Mouse (Mus musculus): ENCODE measurements around the gene Olfr323. TPM values are rescaled to one million over a fixed set of nuclear protein-coding genes. Genes with fewer than 3 reads are reported as not detected.

Olfr323 gene
- polyA plus RNA-seq (2015; fragmentation: Nextera tagmentation; extraction: Ambion mirVana) = not detected in 2 replicates

DNA sequence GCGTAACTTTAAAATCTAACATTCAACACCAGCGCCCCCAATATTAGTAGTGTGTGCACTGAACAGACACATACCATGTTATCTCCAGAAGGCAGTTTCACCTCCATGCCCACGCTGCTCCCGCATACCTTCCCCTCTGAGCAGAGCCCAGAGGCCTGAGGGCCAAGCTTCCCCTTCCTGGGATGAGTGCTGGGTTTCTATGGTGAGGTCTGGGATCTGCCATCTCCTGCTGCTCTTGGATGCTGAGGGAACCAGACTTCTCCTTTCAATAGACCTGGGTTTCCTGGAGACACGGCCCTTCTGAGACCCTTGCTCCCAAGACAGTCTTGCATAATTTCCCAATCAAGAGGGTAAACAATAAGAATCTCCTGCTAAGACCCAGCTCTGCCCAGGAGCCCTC lies at the start of gene Olfr323:
TSS of gene Olfr323 (minus strand) at position 101 of the 400 bp plus-strand sequence.
- no peak within 1 kb of the TSS for H3K9ac ChIP-seq
- WGBS = 81% methylated on average over 5 of the region's 5 CpGs
- H3K27ac ChIP-seq = no peak within 1 kb of the TSS
- no peaks in the 10 kb centered on the region for H3K4me1 ChIP-seq
- H3K4me3 ChIP-seq = no peak within 1 kb of the TSS
- no peaks in the 10 kb centered on the region for H3K27me3 ChIP-seq
- H3K4me2 ChIP-seq = no peak within 1 kb of the TSS
- H3K36me3 ChIP-seq (ENCODE audit: poor library complexity, severe bottlenecking) = no peaks in the 10 kb centered on the region
- ATAC-seq = no peak
- H3K9me3 ChIP-seq (replicated peaks) = no peaks in the 10 kb centered on the region

DNA sequence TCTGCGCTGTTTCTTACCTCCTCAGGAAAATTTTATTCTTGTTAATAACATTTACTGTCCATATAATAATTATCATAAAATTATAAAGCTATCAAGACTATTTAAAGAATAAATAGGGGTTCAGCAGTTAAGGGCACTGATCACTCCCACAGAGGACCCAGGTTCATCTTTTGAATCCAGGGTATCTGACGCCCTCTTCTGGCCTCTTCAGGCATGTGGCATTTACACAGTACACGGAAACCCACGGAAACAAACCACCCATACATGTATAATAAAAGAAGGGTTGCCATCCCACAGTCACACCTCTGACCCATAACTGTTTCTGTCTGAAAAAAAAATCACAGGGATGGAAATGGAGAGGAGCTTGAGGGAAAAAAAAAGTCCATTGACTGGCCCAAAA lies 41.5 kb upstream of the Olfr323 start:
- Histone ChIP-seq H3K27me3 (no peaks in the 10 kb centered on the region), H3K27ac (no peak overlapping the region), H3K4me2 (no peak overlapping the region), H3K4me1 (no peaks in the 10 kb centered on the region), H3K9ac (no peak overlapping the region), H3K36me3 (ENCODE audit: poor library complexity, severe bottlenecking) (no peaks in the 10 kb centered on the region), H3K9me3 (replicated peaks) (no peaks in the 10 kb centered on the region), H3K4me3 (no peak overlapping the region)
- 59% methylated on average over 4 of the region's 4 CpGs for WGBS
- ATAC-seq = no peak

- Histone ChIP-seq H3K27ac (no peak overlapping the region), H3K9me3 (replicated peaks) (no peaks in the 10 kb centered on the region), H3K4me2 (no peak overlapping the region), H3K4me3 (no peak overlapping the region), H3K27me3 (no peaks in the 10 kb centered on the region), H3K4me1 (no peaks in the 10 kb centered on the region), H3K36me3 (ENCODE audit: poor library complexity, severe bottlenecking) (no peaks in the 10 kb centered on the region), H3K9ac (no peak overlapping the region)
- ATAC-seq = no peak
Measured at GRCm38 (mm10) chr11:58669252-58669651, 39.0 kb upstream of the Olfr323 start.

DNA sequence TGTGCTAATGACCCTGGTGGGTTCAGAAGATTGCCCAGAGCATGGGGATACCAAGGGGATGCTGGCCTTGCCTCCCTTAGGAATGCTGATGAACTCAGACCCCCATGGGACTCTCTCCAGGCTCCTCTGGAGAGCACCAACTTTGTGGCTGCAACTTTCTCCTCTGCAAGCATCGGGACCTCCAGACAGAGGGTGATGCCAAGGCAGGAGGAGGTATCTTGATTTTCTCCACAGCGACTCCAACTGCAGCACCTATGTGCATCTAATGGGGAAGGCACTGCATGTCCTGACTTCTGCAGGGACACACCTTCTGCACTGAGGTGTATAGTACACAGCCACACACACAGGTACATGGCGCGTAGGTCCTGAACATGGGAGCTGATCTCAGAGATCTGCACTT lies 28.3 kb upstream of the Olfr323 start, which contains the start of gene Olfr322:
TSS of gene Olfr322 (plus strand) at position 187 of the 400 bp plus-strand sequence.
- 86% methylated on average over 4 of the region's 4 CpGs for WGBS

DNA sequence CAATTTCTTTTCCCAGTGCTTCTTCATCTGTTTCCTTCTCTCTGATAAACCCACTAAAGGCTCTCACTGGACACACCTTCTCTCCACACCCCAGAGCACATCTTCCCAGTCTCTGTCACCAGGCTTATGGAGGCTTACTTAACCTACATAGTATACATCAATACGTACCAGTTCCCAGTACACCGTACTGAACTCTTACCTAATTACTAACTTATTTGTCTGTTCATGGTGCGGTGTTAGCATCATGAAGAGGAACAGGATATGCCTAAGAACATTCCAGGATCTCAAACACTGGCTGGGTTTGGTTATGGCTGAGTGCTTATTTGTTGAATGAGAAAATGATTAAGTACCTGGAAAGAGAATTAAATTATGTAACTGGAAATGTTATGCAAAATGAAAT lies 24.9 kb upstream of the Olfr323 start:
- H3K4me2 ChIP-seq = no peak overlapping the region
- H3K4me1 ChIP-seq = no peaks in the 10 kb centered on the region
- no peaks in the 10 kb centered on the region for H3K36me3 ChIP-seq (ENCODE audit: poor library complexity, severe bottlenecking)
- H3K9ac ChIP-seq = no peak overlapping the region
- no peak for ATAC-seq
- 0 out of 2 replicates have a peak, but pooled peaks cover 3% of the 10 kb centered on the region for H3K9me3 ChIP-seq (replicated peaks)
- no peaks in the 10 kb centered on the region for H3K27me3 ChIP-seq
- no peak overlapping the region for H3K27ac ChIP-seq
- WGBS = 92% methylated on average over 3 of the region's 3 CpGs
- no peak overlapping the region for H3K4me3 ChIP-seq

More for the DNA sequence above, 28.3 kb upstream of the Olfr323 start, which contains the start of gene Olfr322:
- no peaks in the 10 kb centered on the region for H3K27me3 ChIP-seq
- no peak within 1 kb of the TSS for H3K4me2 ChIP-seq
- H3K27ac ChIP-seq = no peak within 1 kb of the TSS
- no peak within 1 kb of the TSS for H3K9ac ChIP-seq
- no peaks in the 10 kb centered on the region for H3K9me3 ChIP-seq (replicated peaks)
- H3K4me1 ChIP-seq = no peaks in the 10 kb centered on the region
- H3K4me3 ChIP-seq = no peak within 1 kb of the TSS
- H3K36me3 ChIP-seq (ENCODE audit: poor library complexity, severe bottlenecking) = no peaks in the 10 kb centered on the region
- ATAC-seq = no peak

DNA sequence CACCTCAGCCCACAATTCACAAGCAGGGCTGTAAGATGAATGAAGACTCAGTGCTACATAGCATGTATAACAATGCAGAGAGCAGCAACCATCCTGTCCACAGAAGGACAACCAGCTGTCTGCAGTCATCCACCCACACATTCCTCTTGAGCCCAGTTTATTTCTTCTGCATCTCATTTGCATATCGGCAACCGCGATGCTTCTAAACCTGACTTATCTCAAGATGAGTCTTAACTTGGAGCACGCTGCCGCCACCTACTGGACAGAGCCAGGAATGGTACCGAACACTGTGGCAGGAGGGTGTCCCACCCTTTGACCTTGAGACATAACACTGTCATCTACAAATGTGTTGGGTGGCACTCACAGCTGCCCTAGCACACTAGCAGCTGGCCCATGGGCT lies 13.0 kb upstream of the Olfr323 start:
- Histone ChIP-seq H3K27me3 (peaks cover 25% of the 10 kb centered on the region), H3K27ac (no peak overlapping the region), H3K9ac (no peak overlapping the region), H3K4me2 (no peak overlapping the region), H3K9me3 (replicated peaks) (no peaks in the 10 kb centered on the region), H3K4me3 (no peak overlapping the region), H3K4me1 (peaks cover 10% of the 10 kb centered on the region), H3K36me3 (ENCODE audit: poor library complexity, severe bottlenecking) (no peaks in the 10 kb centered on the region)
- WGBS = 36% methylated on average over 6 of the region's 6 CpGs
- no peak for ATAC-seq

DNA sequence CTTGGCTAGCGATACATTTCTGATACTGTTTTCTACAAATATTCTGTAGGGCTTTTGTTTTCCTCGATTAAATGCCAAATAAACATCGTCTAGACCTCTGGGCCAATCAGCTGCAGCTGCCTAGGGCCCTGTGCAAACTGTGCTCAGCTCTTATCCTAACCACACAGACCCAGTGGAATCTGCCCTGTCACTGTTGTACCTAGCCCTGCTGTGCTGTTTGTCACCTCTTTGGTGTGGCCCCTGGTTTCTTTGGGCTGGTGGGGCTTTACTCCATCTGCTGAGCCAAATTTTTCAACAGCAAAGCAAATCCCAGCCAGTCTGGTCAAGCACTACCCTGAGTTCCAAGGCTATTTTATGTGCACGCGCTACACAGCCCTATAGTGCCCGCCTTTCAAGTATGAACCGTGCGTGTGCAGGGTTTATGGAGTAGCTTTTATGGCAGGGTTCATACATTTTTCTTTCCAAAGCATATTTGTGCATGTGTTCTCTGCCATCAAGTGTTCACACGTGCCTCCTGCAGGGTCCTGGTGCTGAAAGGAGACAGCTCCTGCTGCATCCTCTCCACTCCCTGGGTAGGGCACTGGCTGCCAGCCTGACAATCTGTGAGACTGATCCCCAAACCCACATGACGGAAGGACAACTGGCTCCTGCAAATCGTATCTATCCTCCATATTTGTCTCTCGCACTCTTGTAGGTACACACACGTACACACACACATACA lies 11.5 kb upstream of the Olfr323 start:
- no peak overlapping the region for H3K4me2 ChIP-seq
- H3K27me3 ChIP-seq = peaks cover 27% of the 10 kb centered on the region
- no peak overlapping the region for H3K27ac ChIP-seq
- H3K9me3 ChIP-seq (replicated peaks) = no peaks in the 10 kb centered on the region
- H3K4me1 ChIP-seq = peaks cover 10% of the 10 kb centered on the region
- H3K4me3 ChIP-seq = no peak overlapping the region
- no peak overlapping the region for H3K9ac ChIP-seq
- H3K36me3 ChIP-seq (ENCODE audit: poor library complexity, severe bottlenecking) = no peaks in the 10 kb centered on the region
- no peak for ATAC-seq
- 85% methylated on average over 13 of the region's 13 CpGs for whole genome bisulfite sequencing

DNA sequence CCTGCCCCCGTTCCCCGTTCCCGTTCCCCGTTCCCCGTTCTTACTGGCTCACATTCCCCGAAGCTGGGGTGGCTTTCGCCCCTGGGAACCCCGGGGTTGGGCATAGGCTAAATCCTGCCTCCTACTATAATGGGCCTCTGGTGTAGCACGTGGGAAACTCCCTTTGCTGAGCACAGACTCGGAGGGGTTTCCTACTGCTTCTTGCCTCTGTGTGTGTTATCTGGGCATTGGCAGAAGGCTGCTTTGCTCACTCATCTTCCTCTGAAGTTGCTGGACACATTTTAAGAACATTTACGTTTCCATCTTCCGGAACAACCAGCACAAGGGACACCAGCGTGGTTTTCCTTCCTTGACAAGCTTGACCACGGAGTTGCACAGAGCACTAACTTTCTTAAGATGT lies 10.8 kb upstream of the Olfr323 start:
- peak overlapping the region; percentile 5; the same call in 1 of the 2 replicates for H3K9ac ChIP-seq
- peaks cover 10% of the 10 kb centered on the region for H3K4me1 ChIP-seq
- H3K4me3 ChIP-seq = peak overlapping the region; percentile 43
- no peak for ATAC-seq
- H3K9me3 ChIP-seq (replicated peaks) = no peaks in the 10 kb centered on the region
- H3K36me3 ChIP-seq (ENCODE audit: poor library complexity, severe bottlenecking) = no peaks in the 10 kb centered on the region
- WGBS = 28% methylated on average over 14 of the region's 14 CpGs
- peak overlapping the region; percentile 88 for H3K4me2 ChIP-seq
- peaks cover 27% of the 10 kb centered on the region for H3K27me3 ChIP-seq
- H3K27ac ChIP-seq = no peak overlapping the region

DNA sequence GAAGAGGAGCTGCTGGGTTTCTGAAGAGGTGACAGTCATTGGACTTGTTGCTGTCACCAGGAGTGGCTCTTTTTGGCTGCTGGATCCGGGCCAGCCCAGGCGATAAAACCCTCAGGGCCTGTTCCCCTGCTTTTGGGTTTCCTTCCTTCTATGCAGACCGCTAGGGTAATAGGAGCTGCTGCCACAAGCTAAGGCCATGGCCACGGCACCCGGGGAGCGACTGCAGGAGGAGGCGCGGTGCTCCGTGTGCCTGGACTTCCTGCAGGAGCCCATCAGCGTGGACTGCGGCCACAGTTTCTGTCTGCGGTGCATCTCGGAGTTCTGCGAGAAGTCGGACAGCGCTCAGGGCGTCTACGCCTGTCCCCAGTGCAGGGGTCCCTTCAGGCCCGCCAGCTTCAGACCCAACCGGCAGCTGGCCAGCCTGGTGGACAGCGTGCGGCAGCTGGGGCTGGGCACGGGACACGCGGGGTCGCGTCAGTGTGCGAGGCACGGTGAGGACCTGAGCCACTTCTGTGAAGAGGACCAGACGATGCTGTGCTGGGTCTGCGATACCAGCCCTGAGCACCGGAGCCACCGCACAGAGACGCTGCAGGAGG lies 10.1 kb upstream of the Olfr323 start, which contains the start of gene Trim58:
TSS of gene Trim58 (plus strand) at position 194 of the 596 bp plus-strand sequence.
- peaks cover 10% of the 10 kb centered on the region for H3K4me1 ChIP-seq
- H3K36me3 ChIP-seq (ENCODE audit: poor library complexity, severe bottlenecking) = no peaks in the 10 kb centered on the region
- 2% methylated on average over 34 of the region's 34 CpGs for WGBS
- H3K9ac ChIP-seq = peak within 1 kb of the TSS; percentile 62
- H3K4me2 ChIP-seq = peak within 1 kb of the TSS; percentile 88
- no peak within 1 kb of the TSS for H3K27ac ChIP-seq
- ATAC-seq = 0 out of 2 replicates have a peak, but pooled peaks have one; percentile 33
- peaks cover 27% of the 10 kb centered on the region for H3K27me3 ChIP-seq
- H3K4me3 ChIP-seq = peak within 1 kb of the TSS; percentile 43
- no peaks in the 10 kb centered on the region for H3K9me3 ChIP-seq (replicated peaks)

GRCm38 (mm10) chr11:58638176-58638701 lies 7.9 kb upstream of the Olfr323 start:
- WGBS = 78% methylated on average over 7 of the region's 7 CpGs
- Histone ChIP-seq H3K9me3 (replicated peaks) (no peaks in the 10 kb centered on the region), H3K27me3 (peaks cover 27% of the 10 kb centered on the region), H3K27ac (no peak overlapping the region), H3K9ac (no peak overlapping the region), H3K36me3 (ENCODE audit: poor library complexity, severe bottlenecking) (no peaks in the 10 kb centered on the region), H3K4me1 (peaks cover 10% of the 10 kb centered on the region), H3K4me3 (no peak overlapping the region), H3K4me2 (no peak overlapping the region)
- no peak for ATAC-seq

GRCm38 (mm10) chr11:58636376-58636977 lies 6.2 kb upstream of the Olfr323 start:
- WGBS = 27% methylated on average over 3 of the region's 4 CpGs
- Histone ChIP-seq H3K9me3 (replicated peaks) (no peaks in the 10 kb centered on the region), H3K4me1 (peaks cover 10% of the 10 kb centered on the region), H3K36me3 (ENCODE audit: poor library complexity, severe bottlenecking) (no peaks in the 10 kb centered on the region), H3K27me3 (peaks cover 20% of the 10 kb centered on the region), H3K4me2 (no peak overlapping the region), H3K27ac (no peak overlapping the region), H3K4me3 (no peak overlapping the region), H3K9ac (no peak overlapping the region)
- ATAC-seq = no peak

GRCm38 (mm10) chr11:58634878-58635277 lies 4.6 kb upstream of the Olfr323 start:
- Histone ChIP-seq H3K27me3 (peaks cover 7% of the 10 kb centered on the region; the same call in 1 of the 2 replicates), H3K4me3 (no peak overlapping the region), H3K36me3 (ENCODE audit: poor library complexity, severe bottlenecking) (no peaks in the 10 kb centered on the region), H3K9me3 (replicated peaks) (no peaks in the 10 kb centered on the region), H3K4me2 (no peak overlapping the region), H3K4me1 (no peaks in the 10 kb centered on the region), H3K9ac (no peak overlapping the region), H3K27ac (no peak overlapping the region)
- 68% methylated on average over 4 of the region's 4 CpGs for WGBS
- no peak for ATAC-seq
